Mouse (Mus musculus) mouse embryonic stem cell (cell line): ENCODE results near the gene Fhit.
"Not testable (repeated sequence)": the region's sequence is repeated elsewhere in the genome, so short reads cannot be mapped to it uniquely, and the experiment has no call there.

Source experiments
- in situ Hi-C, 2 experiments: fragments of 300-500 bp; cut with MboI; formaldehyde crosslinking; loops; 1 replicate in 1 of 2; 3 replicates in 1 of 2; pipeline ENCODE4 v1.14.3; 2019 to 2020; ENCODE audit warnings: low sequenced_read_pairs in 2 of 2, low pct_unique_long_range_greater_than_20kb in 1 of 2, mixed read lengths in 1 of 2; ENCODE audit not compliant: unreplicated experiment in 1 of 2

Gene Fhit

DNA sequence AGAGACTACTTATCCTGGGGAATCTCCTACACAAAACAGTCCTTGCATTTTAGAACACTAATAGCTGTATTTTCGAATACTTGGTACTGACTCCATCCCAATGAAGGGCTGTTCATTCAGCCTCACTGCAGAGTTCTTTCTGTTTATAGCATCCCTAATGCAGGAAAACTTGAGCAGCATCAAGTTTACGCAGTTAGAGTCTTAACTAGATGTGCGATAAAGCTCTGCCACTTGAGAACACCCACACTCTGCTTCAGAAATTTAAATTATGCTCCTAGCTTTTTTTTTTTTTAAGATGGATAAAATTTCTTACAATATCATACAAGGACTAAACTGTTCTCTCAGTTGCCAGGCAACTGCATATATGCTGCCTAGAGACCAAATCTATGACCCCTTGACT is 183.2 kb downstream of the Fhit start:
- in situ Hi-C loops: no loop called here

GRCm38 (mm10) chr14:10941647-10942046 is 220.2 kb downstream of the Fhit start:
- in situ Hi-C loops: no loop called here

- in situ Hi-C loops: no loop called here
These were observed 228.2 kb downstream of the Fhit start for GRCm38 (mm10) chr14:10933667-10934066.

GRCm38 (mm10) chr14:10917893-10918803 is 243.7 kb downstream of the Fhit start:
- in situ Hi-C loops: no loop called here

DNA sequence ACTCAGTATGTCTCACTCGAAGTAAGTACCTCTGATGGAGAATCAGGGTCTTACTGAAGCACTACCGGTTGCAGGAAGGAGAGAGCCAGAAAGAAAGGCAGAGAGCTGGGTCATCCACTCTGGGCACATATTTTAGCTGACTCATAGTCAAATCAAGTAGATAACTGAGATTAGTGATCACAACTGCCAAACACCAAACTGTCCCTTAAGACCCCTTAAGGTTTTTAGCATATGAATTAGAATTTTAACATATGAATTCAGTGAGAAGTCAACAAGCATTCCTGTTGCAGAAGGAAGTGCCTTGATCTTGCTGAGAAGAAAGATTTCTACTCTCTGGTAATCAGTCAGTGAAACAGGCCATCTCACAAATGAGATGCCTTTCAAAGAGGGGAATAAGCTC is 253.8 kb downstream of the Fhit start:
- in situ Hi-C loops: no loop called here

- in situ Hi-C loops: no loop called here
These were observed 279.1 kb downstream of the Fhit start for GRCm38 (mm10) chr14:10882759-10883158.

DNA sequence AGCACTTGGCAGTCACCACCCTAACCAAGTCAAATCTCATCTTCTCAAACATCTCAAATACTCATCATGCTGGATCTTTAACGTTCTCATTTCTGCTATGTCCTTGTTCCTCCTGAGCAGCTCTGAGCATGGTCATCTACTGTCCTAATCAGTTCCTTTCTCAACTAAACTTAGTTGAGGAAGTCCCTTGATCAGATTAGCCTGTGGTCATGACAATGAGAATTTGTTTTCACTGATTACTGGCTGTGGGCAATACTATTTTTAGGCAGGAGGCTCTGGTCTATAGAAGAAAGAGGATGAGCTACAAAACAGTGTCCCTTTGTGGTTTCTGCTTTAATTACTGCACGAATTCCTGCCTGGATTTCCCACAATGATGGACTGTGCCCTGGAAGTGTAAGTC is 281.1 kb downstream of the Fhit start:
- in situ Hi-C loops: no loop called here

GRCm38 (mm10) chr14:10874595-10875372 is 287.1 kb downstream of the Fhit start:
- in situ Hi-C loops: no loop called here

- in situ Hi-C loops: no loop called here
These were observed 304.2 kb downstream of the Fhit start for GRCm38 (mm10) chr14:10857606-10858005.

DNA sequence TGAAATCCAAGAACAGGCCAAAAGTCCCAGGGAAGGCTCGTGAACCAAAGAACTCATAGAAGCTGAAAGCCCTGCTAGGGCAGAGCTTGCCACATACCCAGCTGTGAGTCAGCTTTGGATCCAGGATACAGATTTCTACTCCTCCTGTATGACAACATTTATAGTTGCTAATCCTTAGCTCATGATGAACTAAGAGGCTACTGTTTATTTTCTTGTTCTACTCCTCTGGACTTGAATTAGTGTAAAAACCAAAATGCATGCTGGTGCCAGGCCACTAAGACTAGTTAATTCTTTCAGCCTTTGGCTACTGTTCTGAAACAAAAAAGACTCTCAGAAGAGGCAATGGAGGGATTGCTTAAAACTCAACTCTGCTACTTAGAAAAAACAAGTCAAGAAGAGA is 309.9 kb downstream of the Fhit start:
- in situ Hi-C loops: no loop called here

DNA sequence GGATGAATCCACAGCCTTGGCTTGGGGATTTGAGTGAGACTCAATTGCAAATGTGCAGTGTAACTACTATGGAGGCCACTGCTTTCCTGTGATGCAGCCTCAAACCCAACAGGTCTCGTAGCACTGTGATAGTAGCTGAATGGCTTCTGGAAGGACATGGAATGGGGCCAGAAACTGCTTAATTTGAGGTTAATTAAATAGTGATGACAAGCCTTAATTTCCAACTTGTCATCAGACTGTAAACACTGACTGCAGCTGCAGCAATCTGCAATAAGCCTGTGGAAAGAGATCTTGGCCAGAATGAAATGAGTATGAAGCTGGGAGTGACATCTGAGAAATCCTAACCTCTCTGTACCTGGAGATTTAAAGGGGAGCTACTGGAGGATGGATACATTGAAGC is 325.8 kb downstream of the Fhit start:
- in situ Hi-C loops: no loop called here

GRCm38 (mm10) chr14:10824819-10825218 is 337.0 kb downstream of the Fhit start:
- in situ Hi-C loops: no loop called here

- in situ Hi-C loops: no loop called here
These were observed 348.3 kb downstream of the Fhit start for GRCm38 (mm10) chr14:10813551-10813950.

GRCm38 (mm10) chr14:10798489-10799180 is 363.2 kb downstream of the Fhit start:
- in situ Hi-C loops: no loop called here

DNA sequence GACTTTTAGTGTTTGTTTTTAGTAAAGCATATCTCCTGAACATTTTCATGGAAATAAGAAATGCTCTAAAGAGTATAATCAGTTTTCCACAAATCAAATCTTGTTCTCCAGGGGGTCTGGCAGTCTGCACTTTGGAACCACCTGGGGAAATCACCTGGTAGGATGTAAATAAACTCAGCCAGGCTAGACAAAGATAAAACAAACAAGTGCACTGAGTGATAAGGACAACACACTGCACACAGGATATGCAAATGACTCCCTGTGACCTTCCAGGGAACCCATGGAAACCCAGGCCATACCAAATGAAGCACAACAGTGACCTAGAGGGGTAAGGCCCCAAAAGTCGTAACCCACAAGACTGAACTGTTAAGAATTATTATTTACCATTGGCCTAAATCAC is 364.2 kb downstream of the Fhit start:
- in situ Hi-C loops: no loop called here

DNA sequence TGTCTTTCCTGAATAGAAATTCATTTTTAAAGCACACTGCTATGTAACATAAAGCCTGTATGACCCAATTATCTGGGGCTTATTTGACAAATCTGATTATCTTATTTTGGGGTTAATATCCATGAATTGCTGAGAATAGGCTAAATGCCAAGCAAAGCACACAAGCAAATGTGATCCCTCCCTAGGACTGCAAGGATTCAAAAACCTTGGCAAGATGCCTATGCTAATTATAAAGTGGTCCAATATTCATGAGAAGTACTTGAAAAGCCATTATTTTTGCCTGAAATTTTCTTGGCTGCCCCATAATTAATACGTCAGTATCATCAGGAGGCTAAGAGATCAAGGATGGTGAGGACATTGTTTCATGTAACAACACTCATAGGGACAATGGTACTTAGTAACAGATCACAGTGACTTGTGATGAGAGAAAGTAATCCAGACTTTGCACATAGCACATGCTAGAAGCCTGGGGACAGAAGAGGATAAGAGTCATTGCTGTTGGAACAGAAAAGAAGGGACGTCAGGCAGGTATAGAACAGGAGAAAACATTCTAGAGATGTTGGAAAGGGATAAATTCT is 366.2 kb downstream of the Fhit start:
- in situ Hi-C loops: no loop called here

DNA sequence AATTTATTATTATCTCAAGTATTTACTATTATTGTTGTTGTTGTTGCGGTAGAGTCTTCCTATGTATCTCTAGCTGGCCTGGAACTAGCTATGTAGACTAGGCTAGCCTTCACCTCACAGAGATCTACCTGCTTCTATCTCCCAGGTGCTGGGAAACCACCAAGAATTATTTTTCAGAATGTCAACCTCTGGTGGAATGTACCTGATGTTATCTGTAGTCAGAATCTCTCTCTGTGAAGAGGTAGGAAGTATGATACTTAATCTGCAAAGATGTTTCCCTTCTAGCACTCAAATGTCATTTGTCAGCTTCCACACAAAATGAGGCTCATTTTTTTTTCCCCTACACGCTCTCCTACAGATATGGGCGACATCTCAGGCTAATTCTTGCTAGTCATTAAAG is 377.9 kb downstream of the Fhit start:
- in situ Hi-C loops: no loop called here

DNA sequence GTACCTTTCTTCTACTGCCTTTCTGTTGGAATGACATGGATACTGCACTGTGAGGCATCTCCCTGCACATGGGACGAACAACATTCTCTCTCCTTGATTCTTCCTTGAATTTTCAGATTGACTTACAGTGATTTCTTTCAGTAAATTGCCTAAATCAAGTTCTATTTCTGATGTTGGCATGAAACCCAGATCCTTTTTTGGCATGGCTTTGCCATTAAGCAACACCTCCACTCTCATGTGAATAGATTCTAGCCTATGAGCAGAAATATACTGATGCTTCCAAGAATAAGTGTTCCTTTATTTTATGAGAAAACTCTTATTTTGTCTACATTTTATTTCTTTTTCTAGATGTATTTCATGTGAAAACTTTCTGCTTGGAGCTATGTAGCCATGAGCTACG is 383.1 kb downstream of the Fhit start:
- in situ Hi-C loops: no loop called here

GRCm38 (mm10) chr14:10754883-10755282 is 407.0 kb downstream of the Fhit start:
- in situ Hi-C loops: not testable (repeated sequence)
